Mouse (Mus musculus) myocyte (in vitro differentiated cells): ENCODE results near the gene Rcc1. TPM values are rescaled to one million over a fixed set of nuclear protein-coding genes. Genes with fewer than 3 reads are reported as not detected.

Source experiments
- H3K27me3 ChIP-seq: one replicate; pipeline ENCODE4 v1.6.1; 2011; ENCODE audit not compliant: control insufficient read depth, insufficient read depth, insufficient read length
- H3K36me3 ChIP-seq: one replicate; pipeline ENCODE4 v1.6.1; 2011; ENCODE audit not compliant: control insufficient read depth, insufficient read depth
- H3K4me2 ChIP-seq: one replicate; pipeline ENCODE4 v1.6.1; 2011; ENCODE audit warnings: low read depth, control low read depth
- H3K4me3 ChIP-seq: one replicate; pipeline ENCODE4 v1.5.1; 2011; ENCODE audit warnings: mild to moderate bottlenecking, control low read depth, moderate library complexity
- H3K79me2 ChIP-seq: one replicate; pipeline ENCODE4 v1.6.1; 2011; ENCODE audit not compliant: control insufficient read depth, insufficient read depth
- H3ac ChIP-seq: one replicate; pipeline ENCODE4 v1.6.1; 2011; ENCODE audit not compliant: control insufficient read depth, insufficient read length
- CEBPB ChIP-seq: IDR thresholded peaks from 2 replicates; pipeline ENCODE4 v1.6.1; 2011; ENCODE audit warnings: mild to moderate bottlenecking, moderate library complexity; ENCODE audit not compliant: poor library complexity, insufficient read depth, severe bottlenecking
- E2F4 ChIP-seq: IDR thresholded peaks from one replicate; pipeline ENCODE4 v1.6.1; 2011; ENCODE audit warnings: mild to moderate bottlenecking, control low read depth, moderate library complexity; ENCODE audit not compliant: insufficient read depth
- MAX ChIP-seq: IDR thresholded peaks from one replicate; pipeline ENCODE4 v1.6.1; 2011; ENCODE audit warnings: low read depth, mild to moderate bottlenecking, control low read depth
- MYOD1 ChIP-seq, 3 experiments: IDR thresholded peaks; one replicate each; pipeline ENCODE4 v1.6.1; 2011; ENCODE audit warnings: control low read depth in 2 of 3, low read depth in 2 of 3, mild to moderate bottlenecking in 2 of 3, moderate library complexity in 1 of 3; ENCODE audit not compliant: insufficient read length in 2 of 3, control insufficient read depth in 1 of 3
- MYOG ChIP-seq, 3 experiments: IDR thresholded peaks; one replicate each; pipeline ENCODE4 v1.6.1; 2011; ENCODE audit warnings: control low read depth in 2 of 3, low read depth in 2 of 3, mild to moderate bottlenecking in 2 of 3; ENCODE audit not compliant: insufficient read length in 2 of 3, control insufficient read depth in 1 of 3, insufficient read depth in 1 of 3
- POLR2A ChIP-seq: IDR thresholded peaks from one replicate; pipeline ENCODE4 v1.6.1; 2011; ENCODE audit warnings: low read depth, mild to moderate bottlenecking, control low read depth, moderate library complexity; ENCODE audit not compliant: insufficient read length
- POLR2AphosphoS2 ChIP-seq: IDR thresholded peaks from one replicate; pipeline ENCODE4 v1.6.1; 2011; ENCODE audit warnings: low read depth, control low read depth; ENCODE audit not compliant: insufficient read length
- REST ChIP-seq: IDR thresholded peaks from one replicate; pipeline ENCODE4 v1.6.1; 2011; ENCODE audit warnings: mild to moderate bottlenecking, control low read depth, moderate library complexity; ENCODE audit not compliant: insufficient read depth, insufficient read length
- SRF ChIP-seq: IDR thresholded peaks from one replicate; pipeline ENCODE4 v1.6.1; 2011; ENCODE audit warnings: low read depth; ENCODE audit not compliant: control insufficient read depth, insufficient read length
- TCF12 ChIP-seq: IDR thresholded peaks from one replicate; pipeline ENCODE4 v1.6.1; 2011; ENCODE audit warnings: mild to moderate bottlenecking, control low read depth; ENCODE audit not compliant: poor library complexity, insufficient read depth, severe bottlenecking
- TCF3 ChIP-seq: IDR thresholded peaks from one replicate; pipeline ENCODE4 v1.6.1; 2011; ENCODE audit warnings: low read depth, control low read depth; ENCODE audit not compliant: insufficient read length
- USF1 ChIP-seq: IDR thresholded peaks from one replicate; pipeline ENCODE4 v1.6.1; 2011; ENCODE audit warnings: low read depth, mild to moderate bottlenecking, control low read depth, moderate library complexity
- polyA plus RNA-seq: library from polyadenylated mRNA; unstranded; fragments of >200 nt; fragmentation: generic; extraction: Trizol; gene quantifications from one replicate; pipeline ENCODE4 v1.2.1, GENCODE M21; 2012; ENCODE audit warnings: missing spikeins

Rcc1 gene
- polyA plus RNA-seq, 1 experiment: 33.2 TPM

DNA sequence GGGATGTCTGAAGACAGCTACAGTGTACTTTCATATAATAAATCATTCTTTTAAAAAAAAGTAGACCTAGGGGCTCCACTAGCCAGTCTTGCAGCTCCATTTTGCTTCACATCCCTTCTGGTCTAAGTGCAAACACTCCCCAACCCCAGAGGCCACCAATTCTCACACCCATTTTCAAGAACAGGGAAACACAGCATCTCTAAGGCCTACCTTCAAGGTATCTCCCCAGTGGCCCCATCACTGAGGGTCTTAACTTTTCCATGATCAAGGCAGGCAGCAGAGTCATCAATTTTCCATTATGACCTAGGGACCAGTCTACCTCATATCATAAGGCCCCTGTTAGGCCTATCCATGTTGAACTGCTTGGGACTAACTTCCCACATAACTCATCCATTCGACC lies 2.0 kb downstream of the Rcc1 start:
- Histone ChIP-seq H3K79me2 (peaks cover 24% of the 10 kb centered on the region), H3K4me2 (peak overlapping the region; percentile 87), H3K4me3 (peak overlapping the region; percentile 71), H3ac (no peak overlapping the region), H3K27me3 (no peaks in the 10 kb centered on the region), H3K36me3 (peaks cover 4% of the 10 kb centered on the region)
- TF ChIP-seq E2F4 (no peak), POLR2A (no peak), POLR2AphosphoS2 (no peak), MYOG (IDR thresholded peaks at IDR 0.05; ENCODE audit: control insufficient read depth in 1 of 3, insufficient read depth in 1 of 3, insufficient read length in 2 of 3, low read depth in 2 of 3) (no peak), REST (no peak), MYOD1 (IDR thresholded peaks at IDR 0.05; ENCODE audit: control insufficient read depth in 1 of 3, insufficient read length in 2 of 3, low read depth in 2 of 3) (no peak), MAX (no peak), CEBPB (no peak), USF1 (no peak), TCF3 (no peak), SRF (no peak), TCF12 (no peak)

DNA sequence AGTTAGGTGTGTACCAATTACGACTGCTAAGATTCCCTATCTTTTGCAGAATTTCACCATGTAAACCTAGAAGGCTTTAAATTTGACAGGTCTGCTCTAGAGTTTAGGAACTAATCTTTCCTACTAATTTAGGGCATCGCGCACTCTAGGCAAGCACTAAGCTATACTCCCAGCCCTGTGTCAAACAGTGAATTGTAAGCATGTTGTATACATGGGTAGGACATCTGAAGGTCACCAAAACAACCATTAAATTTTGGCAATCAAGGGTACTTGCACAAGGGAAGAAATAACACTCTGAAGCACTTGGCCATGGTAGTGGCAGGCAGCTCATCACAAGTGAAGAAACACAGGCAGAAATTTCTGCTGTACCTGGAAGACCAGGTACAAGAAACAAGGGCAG lies 2.6 kb downstream of the Rcc1 start:
- H3K79me2 ChIP-seq: peaks cover 24% of the 10 kb centered on the region
- peak overlapping the region; percentile 71 for H3K4me3 ChIP-seq
- no peak overlapping the region for H3K4me2 ChIP-seq
- H3ac ChIP-seq: no peak overlapping the region
- H3K27me3 ChIP-seq: no peaks in the 10 kb centered on the region
- peaks cover 4% of the 10 kb centered on the region for H3K36me3 ChIP-seq
- TF ChIP-seq TCF12 (no peak), REST (no peak), MYOD1 (IDR thresholded peaks at IDR 0.05; ENCODE audit: control insufficient read depth in 1 of 3, insufficient read length in 2 of 3, low read depth in 2 of 3) (no peak), MYOG (IDR thresholded peaks at IDR 0.05; ENCODE audit: control insufficient read depth in 1 of 3, insufficient read depth in 1 of 3, insufficient read length in 2 of 3, low read depth in 2 of 3) (no peak), POLR2AphosphoS2 (no peak), MAX (no peak), SRF (no peak), TCF3 (no peak)

DNA sequence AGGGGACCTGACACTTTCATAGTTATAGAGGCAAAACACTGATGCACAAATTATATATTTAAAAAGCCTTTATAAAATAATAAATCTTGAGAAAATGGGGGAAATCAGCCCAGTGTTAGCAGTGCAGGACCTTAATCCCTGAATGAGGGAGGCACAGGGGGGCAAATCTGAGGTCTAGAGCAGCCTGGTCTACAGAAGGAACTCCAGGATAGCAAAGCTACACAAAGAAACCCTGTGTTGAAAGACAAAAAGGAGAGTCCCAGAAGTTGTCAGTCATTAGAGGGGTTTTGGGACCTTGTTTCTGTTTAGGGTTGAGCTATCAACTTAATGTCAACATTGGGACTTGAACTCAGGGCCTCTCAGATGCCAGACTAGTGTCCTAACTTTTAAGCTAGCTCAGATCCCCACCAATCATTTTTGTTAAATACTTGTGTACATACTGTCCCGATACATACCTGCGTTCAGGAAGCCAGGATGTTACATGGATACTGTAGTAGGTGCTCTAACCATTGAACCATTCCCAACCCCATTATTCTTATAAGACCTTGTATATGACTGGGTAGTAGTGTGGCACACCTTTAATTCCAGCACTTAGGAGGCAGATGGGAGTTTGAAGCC lies 3.2 kb downstream of the Rcc1 start:
- H3K4me2 ChIP-seq: no peak overlapping the region
- no peak overlapping the region for H3ac ChIP-seq
- H3K4me3 ChIP-seq: no peak overlapping the region
- peaks cover 24% of the 10 kb centered on the region for H3K79me2 ChIP-seq
- peaks cover 4% of the 10 kb centered on the region for H3K36me3 ChIP-seq
- no peaks in the 10 kb centered on the region for H3K27me3 ChIP-seq
- TF ChIP-seq CEBPB (no peak), REST (no peak), SRF (no peak), TCF12 (no peak), MAX (no peak), POLR2AphosphoS2 (no peak), USF1 (no peak), MYOD1 (IDR thresholded peaks at IDR 0.05; ENCODE audit: control insufficient read depth in 1 of 3, insufficient read length in 2 of 3, low read depth in 2 of 3) (no peak), POLR2A (no peak), E2F4 (no peak), TCF3 (no peak), MYOG (IDR thresholded peaks at IDR 0.05; ENCODE audit: control insufficient read depth in 1 of 3, insufficient read depth in 1 of 3, insufficient read length in 2 of 3, low read depth in 2 of 3) (no peak)

DNA sequence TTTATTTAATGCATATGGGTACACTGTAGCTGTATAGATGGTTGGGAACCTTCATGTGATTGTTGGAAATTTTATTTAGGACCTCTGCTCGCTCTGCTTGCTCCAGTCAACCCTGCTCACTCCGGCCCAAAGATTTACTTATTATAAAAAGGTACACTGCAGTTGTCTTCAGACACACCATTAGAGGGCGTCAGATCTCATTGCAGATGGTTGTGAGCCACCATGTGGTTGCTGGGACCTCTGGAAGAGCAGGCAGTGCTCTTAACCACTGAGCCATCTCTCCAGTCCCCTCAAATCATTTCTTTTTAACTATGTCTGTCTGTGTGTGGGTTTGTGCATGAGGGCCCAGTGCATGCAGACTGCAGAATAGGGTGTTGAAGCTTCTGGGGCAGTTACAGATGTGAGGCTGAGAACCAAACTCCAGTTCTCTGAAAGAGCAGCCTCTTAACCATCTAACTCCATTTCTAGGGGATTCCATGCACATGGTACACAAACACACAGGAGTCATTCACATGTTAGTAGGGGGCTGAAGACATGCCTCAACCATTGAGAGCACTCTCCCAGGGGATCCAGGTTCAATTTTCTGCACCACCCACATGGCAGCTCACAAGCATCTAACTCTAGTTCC lies 3.8 kb downstream of the Rcc1 start:
- Histone ChIP-seq H3K27me3 (no peaks in the 10 kb centered on the region), H3K4me2 (no peak overlapping the region), H3K79me2 (peaks cover 30% of the 10 kb centered on the region), H3K4me3 (no peak overlapping the region), H3ac (no peak overlapping the region), H3K36me3 (peaks cover 4% of the 10 kb centered on the region)
- TF ChIP-seq MYOG (IDR thresholded peaks at IDR 0.05; ENCODE audit: control insufficient read depth in 1 of 3, insufficient read depth in 1 of 3, insufficient read length in 2 of 3, low read depth in 2 of 3) (no peak), POLR2AphosphoS2 (peak; percentile 29)

DNA sequence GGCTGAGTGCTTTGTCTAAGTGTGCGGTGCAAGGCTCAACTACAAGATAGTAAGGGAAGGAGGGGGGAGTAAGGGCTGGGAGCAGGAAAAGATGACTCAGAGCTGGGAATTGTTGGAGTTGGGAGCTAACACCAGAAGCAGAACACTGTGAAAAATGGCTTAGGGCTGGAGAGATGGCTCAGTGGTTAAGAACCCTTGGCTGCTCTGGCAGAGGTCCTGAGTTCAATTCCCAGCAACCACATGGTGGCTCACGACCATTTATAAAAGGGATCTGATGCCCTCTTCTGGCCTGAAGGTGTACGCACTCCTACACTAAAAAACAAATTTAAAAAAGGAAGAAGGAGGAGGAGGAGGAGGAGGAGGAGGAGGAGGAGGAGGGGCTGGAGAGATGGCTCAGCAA lies 6.7 kb downstream of the Rcc1 start:
- TF ChIP-seq POLR2A: no peak
- TF ChIP-seq CEBPB: no peak
- TF ChIP-seq TCF12: no peak
- TF ChIP-seq MYOG (IDR thresholded peaks at IDR 0.05; ENCODE audit: control insufficient read depth in 1 of 3, insufficient read depth in 1 of 3, insufficient read length in 2 of 3, low read depth in 2 of 3): no peak
- TF ChIP-seq TCF3: no peak
- TF ChIP-seq E2F4: no peak
- no peak for TF ChIP-seq POLR2AphosphoS2
- Histone ChIP-seq H3ac (no peak overlapping the region), H3K27me3 (no peaks in the 10 kb centered on the region), H3K79me2 (peaks cover 42% of the 10 kb centered on the region), H3K4me2 (no peak overlapping the region), H3K4me3 (no peak overlapping the region), H3K36me3 (peaks cover 4% of the 10 kb centered on the region)
